Mouse (Mus musculus) lung, postnatal 0 days (tissue): ENCODE results near the gene Rabep1. TPM values are rescaled to one million over a fixed set of nuclear protein-coding genes. Genes with fewer than 3 reads are reported as not detected.

ENCODE experiments used
- ATAC-seq: fragments of 200-750 bp; cut with Nextera tagmentation; 2 replicates; pipeline ENCODE4 v1.8.0; 2017; ENCODE audit warnings: moderate library complexity
- DNase-seq: peaks from one replicate; pipeline ENCODE4 v3.0.0-alpha.2; 2016; ENCODE audit warnings: low spot score
- H3K27ac ChIP-seq: fragments of 300-500 bp; sonication (generic); 2 replicates; pipeline ENCODE4 v1.5.1; 2014; ENCODE audit warnings: antibody characterized with exemption, mild to moderate bottlenecking, low read length, mixed read lengths
- H3K27me3 ChIP-seq: fragments of 300-500 bp; sonication (generic); replicated peaks from 2 replicates; pipeline ENCODE4 v1.6.1; 2014; ENCODE audit warnings: low read length, mixed read lengths; ENCODE audit not compliant: insufficient read depth
- H3K36me3 ChIP-seq: fragments of 300-500 bp; sonication (generic); 2 replicates; pipeline ENCODE4 v1.6.1; 2014; ENCODE audit warnings: low read length, mixed read lengths; ENCODE audit not compliant: insufficient read depth
- H3K4me1 ChIP-seq: fragments of 300-500 bp; sonication (generic); 2 replicates; pipeline ENCODE4 v1.6.1; 2014; ENCODE audit warnings: antibody characterized with exemption, low read depth, low read length, mixed read lengths; ENCODE audit not compliant: insufficient read depth
- H3K4me2 ChIP-seq: fragments of 300-500 bp; sonication (generic); replicated peaks from 2 replicates; pipeline ENCODE4 v1.6.1; 2014; ENCODE audit warnings: low read depth, mild to moderate bottlenecking, low read length, moderate library complexity, mixed read lengths
- H3K4me3 ChIP-seq: fragments of 300-500 bp; sonication (generic); 2 replicates; pipeline ENCODE4 v1.5.1; 2014; ENCODE audit warnings: low read depth, low read length
- H3K9ac ChIP-seq: fragments of 300-500 bp; sonication (generic); replicated peaks from 2 replicates; pipeline ENCODE4 v1.6.1; 2014; ENCODE audit warnings: low read depth, mild to moderate bottlenecking
- H3K9me3 ChIP-seq: fragments of 300-500 bp; sonication (generic); 2 replicates; pipeline ENCODE4 v1.6.1; 2016; ENCODE audit warnings: low read length, mixed read lengths
- CTCF ChIP-seq: IDR thresholded peaks from 2 replicates; pipeline ENCODE4 v1.5.1; 2016; ENCODE audit warnings: antibody characterized with exemption, mild to moderate bottlenecking
- EP300 ChIP-seq: IDR thresholded peaks from 2 replicates; pipeline ENCODE4 v1.6.1; 2016; ENCODE audit warnings: antibody characterized with exemption, mild to moderate bottlenecking, control low read depth
- WGBS: fragments of 180-500 bp; shearing (Covaris S2); extraction: QIAGEN DNeasy Blood & Tissue Kit; methylation state at CpG from one replicate; pipeline ENCODE4 v1.1.7; 2014; 5-methylcytosine and 5-hydroxymethylcytosine counted together
- polyA plus RNA-seq: library from polyadenylated mRNA; unstranded; fragments of >200 nt; fragmentation: Nextera tagmentation; extraction: Ambion mirVana; gene quantifications from 2 replicates; pipeline ENCODE4 v1.2.1, GENCODE M21; 2015

Rabep1 gene
- polyA plus RNA-seq, 1 experiment from 2014 or later, result 35.3 TPM

DNA sequence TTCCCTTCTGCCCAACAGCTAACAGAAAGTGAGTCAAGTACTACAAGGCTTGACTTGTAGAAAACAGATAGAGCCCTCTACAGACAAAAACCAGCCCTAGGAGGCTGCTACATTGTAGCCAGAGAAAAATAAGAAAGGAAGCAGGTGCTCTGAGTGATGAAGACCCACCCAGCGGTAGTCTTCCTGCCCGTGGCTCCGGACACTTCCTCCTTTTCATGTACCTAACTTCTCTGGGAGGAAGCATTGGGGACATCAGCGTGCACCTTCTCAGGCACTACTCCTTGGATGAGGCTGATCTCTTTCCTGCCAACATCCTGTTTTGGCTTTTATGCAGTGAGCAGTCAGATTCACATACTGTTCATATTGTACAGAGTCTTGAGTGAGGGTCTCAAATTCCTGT is 37.9 kb upstream of the Rabep1 start:
- no peaks in the 10 kb centered on the region for H3K27me3 ChIP-seq
- WGBS, result 57% methylated on average over 4 of the region's 4 CpGs
- TF ChIP-seq CTCF (no peak), EP300 (no peak)
- no peak overlapping the region for H3K4me3 ChIP-seq
- no peak overlapping the region for H3K9ac ChIP-seq
- H3K4me2 ChIP-seq, result no peak overlapping the region
- no peaks in the 10 kb centered on the region for H3K9me3 ChIP-seq
- H3K4me1 ChIP-seq, result no peaks in the 10 kb centered on the region
- no peak for ATAC-seq
- no peak overlapping the region for H3K27ac ChIP-seq
- no peaks in the 10 kb centered on the region for H3K36me3 ChIP-seq
- DNase-seq, result no peak

DNA sequence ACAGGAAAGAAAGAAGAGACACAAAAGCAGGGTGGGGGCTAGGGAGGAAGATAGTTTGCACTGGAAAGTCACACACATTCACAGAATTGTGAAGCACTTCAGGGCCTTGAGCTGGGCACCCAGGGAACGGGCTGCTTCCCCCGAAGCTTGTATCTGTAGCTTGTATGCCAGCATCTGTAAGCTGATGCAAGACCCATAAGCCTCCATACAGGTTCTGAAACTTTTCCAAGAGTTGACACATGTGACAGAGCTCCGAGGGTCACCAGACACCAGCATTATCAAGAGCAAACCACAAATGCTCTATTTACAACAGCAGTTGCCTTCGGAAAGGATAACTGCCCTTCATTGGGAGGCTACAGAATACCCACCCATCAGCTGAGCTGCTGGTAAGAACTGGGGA is 36.9 kb upstream of the Rabep1 start:
- H3K4me3 ChIP-seq, result no peak overlapping the region
- no peaks in the 10 kb centered on the region for H3K4me1 ChIP-seq
- H3K27me3 ChIP-seq, result no peaks in the 10 kb centered on the region
- no peak overlapping the region for H3K4me2 ChIP-seq
- 87% methylated on average over 4 of the region's 4 CpGs for WGBS
- no peaks in the 10 kb centered on the region for H3K36me3 ChIP-seq
- ATAC-seq (no peak), DNase-seq (no peak)
- no peaks in the 10 kb centered on the region for H3K9me3 ChIP-seq
- TF ChIP-seq EP300 (no peak), CTCF (no peak)
- H3K9ac ChIP-seq, result no peak overlapping the region
- H3K27ac ChIP-seq, result no peak overlapping the region

DNA sequence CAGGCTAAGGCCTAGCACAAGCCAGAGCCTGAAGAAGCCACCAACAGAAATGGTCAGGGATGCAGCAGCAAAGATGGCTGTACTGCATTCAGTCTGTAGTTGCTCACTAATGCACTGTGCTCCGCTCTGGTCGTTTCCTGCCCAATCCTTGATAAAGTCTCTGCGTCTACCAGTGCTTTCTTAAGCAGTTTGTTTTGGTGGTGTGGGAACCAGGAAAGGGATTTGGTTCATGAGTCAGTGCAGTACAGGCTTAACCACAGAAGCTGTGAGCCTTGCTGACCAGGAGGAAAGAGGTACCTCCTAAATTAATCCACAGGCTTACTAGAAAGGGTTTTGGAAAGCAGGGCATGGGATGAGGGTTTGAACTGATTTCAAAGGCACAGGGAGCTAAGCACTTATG is 36.5 kb upstream of the Rabep1 start:
- no peak overlapping the region for H3K27ac ChIP-seq
- WGBS, result 53% methylated on average over 3 of the region's 3 CpGs
- no peaks in the 10 kb centered on the region for H3K27me3 ChIP-seq
- TF ChIP-seq CTCF (no peak), EP300 (no peak)
- H3K9ac ChIP-seq, result no peak overlapping the region
- no peaks in the 10 kb centered on the region for H3K36me3 ChIP-seq
- no peak overlapping the region for H3K4me2 ChIP-seq
- H3K9me3 ChIP-seq, result no peaks in the 10 kb centered on the region
- no peaks in the 10 kb centered on the region for H3K4me1 ChIP-seq
- H3K4me3 ChIP-seq, result no peak overlapping the region
- no peak for DNase-seq
- ATAC-seq, result no peak

DNA sequence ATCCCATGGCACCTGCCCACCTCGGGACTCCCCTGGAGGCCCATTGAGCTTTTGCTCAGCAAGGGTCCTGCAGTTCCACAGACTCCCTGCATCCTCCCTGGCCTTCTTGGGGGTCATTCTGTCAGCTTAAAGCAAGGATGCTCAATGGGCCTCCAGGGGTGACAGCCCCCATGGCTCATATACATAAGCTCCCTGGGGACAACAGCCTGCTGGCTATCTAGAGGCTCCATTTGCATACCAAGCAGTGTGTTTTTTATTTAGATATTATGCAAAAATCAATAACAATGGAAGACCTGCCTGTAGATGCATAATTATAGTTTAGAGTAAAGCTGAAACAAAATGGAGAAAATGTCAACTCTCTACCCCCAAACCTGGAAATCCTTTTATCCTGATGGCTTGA is 35.6 kb upstream of the Rabep1 start:
- ATAC-seq (no peak), DNase-seq (no peak)
- WGBS, result 28% methylated on average over 1 of the region's 1 CpGs
- no peak for TF ChIP-seq EP300
- Histone ChIP-seq H3K9me3 (no peaks in the 10 kb centered on the region), H3K4me2 (no peak overlapping the region), H3K9ac (no peak overlapping the region), H3K36me3 (no peaks in the 10 kb centered on the region), H3K4me3 (no peak overlapping the region), H3K4me1 (no peaks in the 10 kb centered on the region), H3K27ac (no peak overlapping the region), H3K27me3 (no peaks in the 10 kb centered on the region)

DNA sequence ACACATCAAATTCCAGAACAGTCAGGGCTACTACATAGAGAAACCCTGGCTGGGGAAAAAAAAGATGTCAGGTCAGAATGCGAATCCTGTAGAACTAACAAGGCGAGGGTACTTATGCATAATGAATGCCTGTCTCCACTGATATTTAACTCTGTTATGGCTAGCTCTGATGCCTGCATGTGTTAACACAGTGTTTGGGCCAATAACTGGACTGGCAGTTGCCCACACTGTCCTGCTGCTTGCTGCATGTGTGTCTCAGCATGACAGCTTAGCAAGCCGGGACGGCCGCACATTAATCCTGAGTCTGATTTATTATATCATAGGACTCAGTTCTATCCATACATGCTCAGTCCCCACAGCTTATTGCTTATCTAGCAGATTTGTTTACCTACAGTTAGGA is 33.5 kb upstream of the Rabep1 start:
- 76% methylated on average over 5 of the region's 5 CpGs for WGBS
- no peak overlapping the region for H3K4me3 ChIP-seq
- no peaks in the 10 kb centered on the region for H3K27me3 ChIP-seq
- no peak overlapping the region for H3K27ac ChIP-seq
- H3K4me1 ChIP-seq, result no peaks in the 10 kb centered on the region
- no peak overlapping the region for H3K9ac ChIP-seq
- TF ChIP-seq EP300, result no peak
- TF ChIP-seq CTCF, result no peak
- H3K4me2 ChIP-seq, result no peak overlapping the region
- ATAC-seq (no peak), DNase-seq (no peak)
- H3K36me3 ChIP-seq, result no peaks in the 10 kb centered on the region
- H3K9me3 ChIP-seq, result no peaks in the 10 kb centered on the region

DNA sequence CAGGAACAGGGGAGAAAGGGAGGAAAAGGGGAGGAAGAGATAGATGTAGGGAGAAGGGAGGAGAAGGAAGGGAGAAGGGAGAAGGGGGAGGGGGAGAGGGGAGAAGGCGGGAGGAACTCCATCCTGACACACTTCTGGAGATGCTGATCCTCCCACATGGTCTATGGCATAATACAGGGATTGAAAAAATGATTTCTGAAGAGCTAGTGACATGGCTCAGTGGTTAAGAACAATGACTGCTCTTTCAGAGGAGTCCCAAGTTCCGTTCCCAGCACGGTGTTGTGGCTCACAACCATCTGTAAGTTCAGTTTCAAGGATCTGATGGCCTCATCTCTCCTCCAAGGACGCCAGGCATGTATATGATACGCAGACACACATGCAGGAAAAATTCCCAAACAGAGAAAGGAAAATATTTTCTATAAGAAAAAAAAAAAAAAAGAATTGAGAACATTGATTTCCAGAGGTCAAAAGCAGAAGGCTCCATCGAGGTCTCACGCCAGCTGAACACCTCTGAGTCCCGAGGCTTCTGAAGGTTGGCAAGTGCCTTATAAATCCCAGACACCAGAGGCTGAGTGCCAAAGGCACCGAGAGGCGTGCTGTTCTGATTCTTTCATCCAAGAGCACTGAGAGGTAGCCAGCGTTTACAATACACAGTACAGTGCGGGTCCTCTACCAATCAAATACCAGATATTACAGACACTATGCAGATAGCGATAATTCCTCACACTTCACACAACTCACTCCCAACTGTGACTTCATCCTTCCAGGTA is 32.9 kb upstream of the Rabep1 start:
- no peaks in the 10 kb centered on the region for H3K36me3 ChIP-seq
- DNase-seq, result no peak
- H3K27ac ChIP-seq, result no peak overlapping the region
- no peak overlapping the region for H3K9ac ChIP-seq
- no peaks in the 10 kb centered on the region for H3K4me1 ChIP-seq
- H3K4me3 ChIP-seq, result no peak overlapping the region
- H3K9me3 ChIP-seq, result no peaks in the 10 kb centered on the region
- ATAC-seq, result no peak
- no peaks in the 10 kb centered on the region for H3K27me3 ChIP-seq
- TF ChIP-seq EP300 (no peak), CTCF (no peak)
- H3K4me2 ChIP-seq, result no peak overlapping the region
- WGBS, result 61% methylated on average over 13 of the region's 13 CpGs

DNA sequence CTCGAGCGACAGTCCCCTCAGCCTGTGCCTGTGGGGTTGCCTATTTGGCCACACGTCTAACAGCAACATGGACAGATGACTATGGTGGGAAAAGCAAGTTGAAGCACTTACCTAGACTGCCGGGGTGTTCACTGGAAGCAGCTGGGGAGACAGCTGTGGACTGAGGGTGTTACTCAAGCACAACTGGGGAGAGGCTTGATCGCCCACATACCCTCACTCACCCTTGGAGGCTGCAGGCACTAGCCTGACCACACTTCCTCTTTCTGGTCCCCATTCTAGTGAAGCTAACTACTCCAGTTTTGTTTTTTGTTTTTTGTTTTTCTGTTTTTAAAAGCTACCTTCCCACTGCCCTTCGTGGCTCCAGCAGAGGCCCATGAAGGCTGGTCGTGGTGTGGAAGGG is 32.2 kb upstream of the Rabep1 start, which contains the start of gene Scimp:
Scimp (minus strand) TSS at position 222 of the 400 bp plus-strand sequence.
- H3K9ac ChIP-seq, result no peak within 1 kb of the TSS
- H3K36me3 ChIP-seq, result no peaks in the 10 kb centered on the region
- H3K4me1 ChIP-seq, result no peaks in the 10 kb centered on the region
- no peaks in the 10 kb centered on the region for H3K27me3 ChIP-seq
- no peak for DNase-seq
- no peak within 1 kb of the TSS for H3K27ac ChIP-seq
- H3K4me3 ChIP-seq, result no peak within 1 kb of the TSS
- ATAC-seq, result no peak
- no peak for TF ChIP-seq EP300
- no peak for TF ChIP-seq CTCF
- H3K9me3 ChIP-seq, result no peaks in the 10 kb centered on the region
- no peak within 1 kb of the TSS for H3K4me2 ChIP-seq
- 73% methylated on average over 7 of the region's 7 CpGs for WGBS
